Mouse (Mus musculus): ENCODE measurements at regions not wholly inside any gene's neighbourhood (a gene's known extent, or its start where the extent isn't known, plus 50 kb on each side); places are given as distances from the start of the nearest gene placed in this dataset.
A peak's percentile ranks its signal among the peaks of the same experiment; 100 is the strongest.

DNA sequence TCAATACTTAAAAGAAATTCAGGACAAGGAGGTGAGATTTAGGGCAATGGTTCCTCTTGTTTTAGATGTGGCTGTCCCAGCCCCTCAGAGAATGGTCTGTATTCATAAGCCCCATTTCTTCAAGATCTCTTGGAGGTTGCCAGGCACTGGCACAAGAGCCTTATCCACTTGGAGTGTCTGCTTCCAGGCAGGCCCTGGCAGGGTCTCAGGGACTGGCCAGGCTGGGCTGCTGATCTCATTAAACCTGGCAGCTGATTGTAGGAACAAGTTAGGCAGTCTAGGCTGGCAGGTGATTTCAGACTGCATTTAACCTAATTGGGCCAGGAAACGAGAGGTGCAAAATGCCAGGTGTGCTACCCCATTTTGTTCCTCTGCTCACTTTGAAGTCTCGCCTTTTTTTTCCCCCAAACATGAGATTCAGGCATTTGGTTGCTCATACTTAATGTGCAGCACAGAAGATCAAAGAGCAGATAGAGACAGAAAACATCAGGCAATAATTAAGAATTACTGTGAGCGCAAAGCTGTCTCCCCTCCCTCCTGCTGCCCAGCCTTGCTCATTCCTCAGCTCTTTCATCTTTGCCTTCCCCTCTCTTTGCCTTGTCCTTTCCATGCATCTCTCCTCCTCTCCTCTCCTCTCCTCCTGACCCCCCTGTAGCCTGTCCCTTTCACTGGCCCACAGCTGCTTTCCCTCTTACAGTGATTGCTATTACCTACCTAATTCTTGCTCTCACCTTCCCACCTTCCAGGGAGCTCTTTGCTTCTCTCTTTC, 449.3 kb downstream of the Gm9195 start:
- Histone ChIP-seq H3K9ac (replicated peaks; ENCODE audit: low read length) (no peak overlapping the region), H3K4me3 (ENCODE audit: low read length) (no peak overlapping the region), H3K27ac (ENCODE audit: low read length) (no peak overlapping the region), H3K9me3 (ENCODE audit: low read length) (no peaks in the 10 kb centered on the region), H3K4me2 (replicated peaks; ENCODE audit: low read depth, low read length) (no peak overlapping the region), H3K36me3 (ENCODE audit: insufficient read depth, low read length) (no peaks in the 10 kb centered on the region), H3K4me1 (ENCODE audit: insufficient read depth, low read length) (no peaks in the 10 kb centered on the region), H3K27me3 (ENCODE audit: insufficient read depth, low read length) (no peaks in the 10 kb centered on the region)
- ATAC-seq (ENCODE audit: low FRiP score, low TSS enrichment), result peak; percentile 63; the same call in 1 of the 2 replicates
- 29% methylated on average over 3 of the region's 3 CpGs for WGBS

DNA sequence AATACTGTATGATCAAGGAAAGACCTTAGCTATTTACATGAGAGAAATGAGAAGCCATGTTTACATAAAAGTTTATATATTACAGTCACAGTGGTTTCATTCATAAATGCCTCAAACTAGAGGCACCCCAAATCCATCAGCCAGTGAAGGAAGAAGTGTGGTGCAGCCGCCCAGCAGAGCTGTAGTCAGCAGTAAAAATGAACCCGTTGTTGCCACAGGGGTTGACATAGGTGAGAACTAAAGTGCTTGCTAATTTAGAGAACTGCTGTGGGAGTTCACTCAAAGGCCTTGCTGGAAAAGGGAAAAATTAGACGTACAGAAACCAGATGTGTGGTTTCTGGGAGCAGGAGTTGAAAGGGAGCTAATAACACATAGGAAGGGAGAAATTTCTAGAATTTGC, 461.2 kb downstream of the Gm9195 start:
- Histone ChIP-seq H3K9ac (replicated peaks; ENCODE audit: low read length) (no peak overlapping the region), H3K27ac (ENCODE audit: low read length) (no peak overlapping the region), H3K9me3 (ENCODE audit: low read length) (no peaks in the 10 kb centered on the region), H3K4me3 (ENCODE audit: low read length) (no peak overlapping the region), H3K27me3 (ENCODE audit: insufficient read depth, low read length) (no peaks in the 10 kb centered on the region), H3K4me1 (ENCODE audit: insufficient read depth, low read length) (no peaks in the 10 kb centered on the region), H3K4me2 (replicated peaks; ENCODE audit: low read depth, low read length) (no peak overlapping the region), H3K36me3 (ENCODE audit: insufficient read depth, low read length) (no peaks in the 10 kb centered on the region)
- WGBS, result 49% methylated on average over 3 of the region's 3 CpGs
- ATAC-seq (ENCODE audit: low FRiP score, low TSS enrichment), result no peak

DNA sequence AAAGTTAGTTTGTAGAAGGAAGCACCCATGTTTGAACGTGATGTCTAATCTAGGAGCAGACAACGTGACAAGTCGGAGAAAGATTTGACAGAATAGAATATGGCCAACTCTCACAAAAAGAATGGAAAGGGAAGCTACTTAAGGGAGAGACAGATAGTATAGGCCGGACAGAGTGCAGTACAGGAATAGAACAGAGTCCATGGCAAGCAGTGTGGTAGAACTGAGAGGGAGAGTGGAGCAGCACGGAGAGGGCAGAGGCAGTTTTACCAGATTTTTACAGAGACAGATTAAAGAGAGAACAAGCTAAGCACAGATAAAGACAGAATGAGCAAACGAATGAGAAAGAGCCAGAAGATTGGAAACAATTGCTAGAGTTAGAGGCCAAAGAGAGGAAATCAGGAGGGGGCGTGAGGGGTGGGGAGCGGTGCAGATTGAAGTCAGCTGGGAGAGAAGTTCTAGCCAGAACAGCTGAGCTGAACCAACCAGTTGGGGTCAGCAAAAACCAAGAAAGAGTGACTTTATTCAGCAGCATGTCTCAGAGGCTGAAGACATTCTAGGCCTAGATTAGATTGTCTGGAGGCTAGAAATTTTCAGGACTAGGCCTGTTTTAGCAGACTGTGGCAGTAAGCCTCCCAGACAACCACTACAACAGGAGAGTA, 464.1 kb downstream of the Gm9195 start:
- no peaks in the 10 kb centered on the region for H3K27me3 ChIP-seq (ENCODE audit: insufficient read depth, low read length)
- H3K4me2 ChIP-seq (replicated peaks; ENCODE audit: low read depth, low read length), result no peak overlapping the region
- H3K9ac ChIP-seq (replicated peaks; ENCODE audit: low read length), result no peak overlapping the region
- H3K27ac ChIP-seq (ENCODE audit: low read length), result no peak overlapping the region
- H3K4me3 ChIP-seq (ENCODE audit: low read length), result no peak overlapping the region
- no peaks in the 10 kb centered on the region for H3K9me3 ChIP-seq (ENCODE audit: low read length)
- H3K4me1 ChIP-seq (ENCODE audit: insufficient read depth, low read length), result no peaks in the 10 kb centered on the region
- ATAC-seq (ENCODE audit: low FRiP score, low TSS enrichment), result no peak
- 69% methylated on average over 8 of the region's 8 CpGs for WGBS
- no peaks in the 10 kb centered on the region for H3K36me3 ChIP-seq (ENCODE audit: insufficient read depth, low read length)

DNA sequence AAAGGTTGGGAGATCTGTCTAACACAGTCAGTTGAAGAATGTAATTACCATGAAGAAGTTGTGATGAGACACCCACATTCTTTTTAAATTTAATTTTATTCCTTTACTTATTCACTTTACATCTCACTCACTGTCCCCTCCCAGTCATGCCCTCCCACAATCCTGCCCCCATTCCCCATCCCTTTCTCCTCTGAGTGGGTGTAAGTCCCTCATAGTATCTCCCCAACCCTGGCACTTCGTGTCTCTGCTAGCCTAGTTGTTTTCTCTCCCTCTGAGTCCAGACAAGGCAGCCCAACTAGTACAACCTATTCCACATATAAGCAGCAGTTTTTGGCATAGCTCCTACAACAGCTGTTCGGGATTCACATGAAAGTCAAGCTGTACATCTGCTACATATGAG, 487.3 kb downstream of the Gm9195 start:
- no peaks in the 10 kb centered on the region for H3K27me3 ChIP-seq (ENCODE audit: insufficient read depth, low read length)
- H3K4me1 ChIP-seq (ENCODE audit: insufficient read depth, low read length), result peaks cover 13% of the 10 kb centered on the region
- ATAC-seq (ENCODE audit: low FRiP score, low TSS enrichment), result no peak
- H3K9ac ChIP-seq (replicated peaks; ENCODE audit: low read length), result no peak overlapping the region
- 67% methylated on average over 2 of the region's 2 CpGs for WGBS
- H3K4me3 ChIP-seq (ENCODE audit: low read length), result no peak overlapping the region
- H3K9me3 ChIP-seq (ENCODE audit: low read length), result no peaks in the 10 kb centered on the region
- no peak overlapping the region for H3K4me2 ChIP-seq (replicated peaks; ENCODE audit: low read depth, low read length)
- H3K27ac ChIP-seq (ENCODE audit: low read length), result no peak overlapping the region
- H3K36me3 ChIP-seq (ENCODE audit: insufficient read depth, low read length), result no peaks in the 10 kb centered on the region

DNA sequence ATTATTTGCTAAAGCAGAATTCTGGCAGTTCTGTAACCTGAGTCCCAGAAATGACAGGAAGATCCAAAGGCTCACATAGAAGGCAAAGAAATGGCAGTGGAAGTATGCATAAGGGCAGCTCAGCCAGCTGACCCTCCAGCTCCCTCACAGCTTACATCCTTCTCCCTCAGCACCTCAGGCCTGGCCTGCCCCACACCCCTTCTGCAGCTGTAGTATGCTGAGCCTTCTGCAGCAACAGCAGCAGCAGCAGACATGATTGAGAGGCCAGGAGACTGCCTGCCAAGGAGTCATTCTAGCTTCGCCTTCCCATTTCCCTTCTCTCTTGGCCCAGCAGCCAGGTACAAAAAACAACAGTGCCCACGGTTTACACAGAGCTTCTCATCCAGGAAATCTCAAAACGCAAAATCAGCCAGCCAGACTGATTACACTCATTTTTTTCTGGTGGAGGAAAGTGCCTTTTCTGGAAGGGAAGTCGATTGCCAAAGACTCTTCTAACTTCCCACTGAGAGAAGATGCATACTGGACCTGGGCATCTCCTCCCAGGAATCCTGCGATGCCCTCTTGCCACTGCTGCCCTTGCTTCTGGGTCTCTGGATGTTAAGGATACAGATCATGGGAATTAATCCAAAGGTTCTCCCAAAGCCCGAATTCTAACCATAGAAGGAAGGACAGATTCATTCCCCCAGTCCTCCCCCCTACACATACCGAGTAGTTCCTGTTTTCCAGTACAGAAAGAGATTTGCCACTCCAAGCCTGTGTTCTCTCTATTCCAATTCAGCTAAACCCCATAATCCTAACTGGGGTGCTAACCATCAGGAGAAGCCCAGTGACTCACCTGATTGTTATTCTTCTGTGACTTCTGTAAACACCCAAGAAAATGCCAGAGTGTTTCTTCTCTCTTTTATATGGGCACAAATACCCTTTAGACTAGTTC, 489.2 kb downstream of the Gm9195 start:
- no peaks in the 10 kb centered on the region for H3K9me3 ChIP-seq (ENCODE audit: low read length)
- H3K27ac ChIP-seq (ENCODE audit: low read length), result peak overlapping the region; percentile 24; the same call in 1 of the 2 replicates
- no peak overlapping the region for H3K9ac ChIP-seq (replicated peaks; ENCODE audit: low read length)
- H3K27me3 ChIP-seq (ENCODE audit: insufficient read depth, low read length), result no peaks in the 10 kb centered on the region
- no peak overlapping the region for H3K4me2 ChIP-seq (replicated peaks; ENCODE audit: low read depth, low read length)
- no peaks in the 10 kb centered on the region for H3K36me3 ChIP-seq (ENCODE audit: insufficient read depth, low read length)
- H3K4me3 ChIP-seq (ENCODE audit: low read length), result no peak overlapping the region
- 42% methylated on average over 7 of the region's 7 CpGs for WGBS
- peaks cover 13% of the 10 kb centered on the region for H3K4me1 ChIP-seq (ENCODE audit: insufficient read depth, low read length)
- no peak for ATAC-seq (ENCODE audit: low FRiP score, low TSS enrichment)

DNA sequence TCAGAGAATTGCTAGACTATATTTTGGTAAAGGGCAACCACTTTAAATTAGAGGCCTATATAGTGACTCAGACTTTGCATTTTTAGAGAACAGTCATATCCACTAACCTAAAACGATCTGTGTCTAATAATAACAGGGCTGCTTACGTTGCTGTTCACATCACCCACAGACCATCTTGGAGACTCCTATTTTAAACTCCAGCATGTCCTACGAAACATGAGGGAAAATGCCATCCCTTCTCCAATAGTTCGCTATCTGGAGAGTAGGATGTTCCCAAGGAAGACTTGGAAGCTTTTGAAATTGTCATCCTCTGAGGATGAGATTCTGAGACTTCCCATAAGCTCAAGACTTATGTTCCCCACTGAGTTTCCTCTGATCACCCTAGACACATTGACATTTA, 518.6 kb downstream of the Gm9195 start:
- no peak for ATAC-seq (ENCODE audit: low FRiP score, low TSS enrichment)
- H3K4me3 ChIP-seq (ENCODE audit: low read length), result no peak overlapping the region
- H3K4me2 ChIP-seq (replicated peaks; ENCODE audit: low read depth, low read length), result no peak overlapping the region
- H3K4me1 ChIP-seq (ENCODE audit: insufficient read depth, low read length), result peaks cover 2% of the 10 kb centered on the region; the same call in 1 of the 2 replicates
- H3K27ac ChIP-seq (ENCODE audit: low read length), result no peak overlapping the region
- no peaks in the 10 kb centered on the region for H3K27me3 ChIP-seq (ENCODE audit: insufficient read depth, low read length)
- no peaks in the 10 kb centered on the region for H3K9me3 ChIP-seq (ENCODE audit: low read length)
- H3K9ac ChIP-seq (replicated peaks; ENCODE audit: low read length), result no peak overlapping the region
- H3K36me3 ChIP-seq (ENCODE audit: insufficient read depth, low read length), result no peaks in the 10 kb centered on the region
- 88% methylated on average over 4 of the region's 4 CpGs for WGBS

- Histone ChIP-seq H3K4me3 (ENCODE audit: low read length) (no peak overlapping the region), H3K4me2 (replicated peaks; ENCODE audit: low read depth, low read length) (no peak overlapping the region), H3K27me3 (ENCODE audit: insufficient read depth, low read length) (no peaks in the 10 kb centered on the region), H3K9ac (replicated peaks; ENCODE audit: low read length) (no peak overlapping the region), H3K27ac (ENCODE audit: low read length) (no peak overlapping the region), H3K4me1 (ENCODE audit: insufficient read depth, low read length) (peaks cover 6% of the 10 kb centered on the region; the same call in 1 of the 2 replicates), H3K9me3 (ENCODE audit: low read length) (no peaks in the 10 kb centered on the region), H3K36me3 (ENCODE audit: insufficient read depth, low read length) (no peaks in the 10 kb centered on the region)
- no peak for ATAC-seq (ENCODE audit: low FRiP score, low TSS enrichment)
- 89% methylated on average over 1 of the region's 1 CpGs for WGBS
These were observed 519.1 kb downstream of the Gm9195 start for GRCm38 (mm10) chr14:71972521-71972920.

- no peak for ATAC-seq (ENCODE audit: low FRiP score, low TSS enrichment)
These were observed 524.0 kb downstream of the Gm9195 start for GRCm38 (mm10) chr14:71967646-71968045.

DNA sequence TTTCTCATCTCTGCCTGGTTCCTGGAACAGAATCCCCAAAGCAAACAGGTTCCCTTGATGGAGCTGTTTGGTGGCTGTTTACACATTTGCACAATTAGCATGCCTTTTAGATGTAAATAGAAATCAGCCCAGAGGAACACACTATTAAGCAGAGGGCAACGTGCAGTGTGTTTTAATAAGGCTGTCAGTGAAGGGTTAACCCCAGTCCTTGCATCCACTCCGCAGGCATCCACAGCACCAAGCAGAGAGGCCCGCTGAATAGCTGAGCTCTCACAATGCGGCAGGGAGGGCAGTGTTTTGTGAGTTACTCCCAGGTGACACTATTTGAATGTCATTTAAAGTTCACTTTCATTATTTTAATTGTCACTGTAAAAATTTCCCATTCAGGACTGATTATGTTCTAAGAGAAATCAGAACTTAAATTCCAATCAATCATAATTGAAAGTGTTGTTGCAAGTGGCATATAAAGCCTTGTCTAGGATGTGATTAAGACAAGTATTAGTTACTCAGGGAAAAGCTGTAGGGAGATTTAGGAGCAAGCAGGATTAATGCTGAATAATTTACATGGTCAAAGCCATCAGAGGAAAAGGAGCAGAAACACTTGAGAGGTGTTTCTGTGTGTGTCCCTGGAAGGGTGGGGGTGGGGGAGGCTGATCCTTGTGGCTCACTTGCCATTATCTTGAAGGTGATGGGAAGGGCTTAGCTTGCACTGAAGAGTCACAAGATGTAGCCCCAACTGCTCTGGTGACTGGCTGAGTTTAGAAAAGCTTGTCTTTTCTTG, 528.1 kb downstream of the Gm9195 start:
- no peak overlapping the region for H3K4me3 ChIP-seq (ENCODE audit: low read length)
- H3K36me3 ChIP-seq (ENCODE audit: insufficient read depth, low read length), result no peaks in the 10 kb centered on the region
- WGBS, result 6% methylated on average over 4 of the region's 4 CpGs
- no peak overlapping the region for H3K4me2 ChIP-seq (replicated peaks; ENCODE audit: low read depth, low read length)
- H3K9ac ChIP-seq (replicated peaks; ENCODE audit: low read length), result no peak overlapping the region
- ATAC-seq (ENCODE audit: low FRiP score, low TSS enrichment), result no peak
- no peaks in the 10 kb centered on the region for H3K9me3 ChIP-seq (ENCODE audit: low read length)
- H3K27ac ChIP-seq (ENCODE audit: low read length), result no peak overlapping the region
- peaks cover 6% of the 10 kb centered on the region; the same call in 1 of the 2 replicates for H3K4me1 ChIP-seq (ENCODE audit: insufficient read depth, low read length)
- H3K27me3 ChIP-seq (ENCODE audit: insufficient read depth, low read length), result no peaks in the 10 kb centered on the region

More at GRCm38 (mm10) chr14:71967646-71968045, 524.0 kb downstream of the Gm9195 start:
- H3K4me3 ChIP-seq (ENCODE audit: low read length), result no peak overlapping the region
- H3K27me3 ChIP-seq (ENCODE audit: insufficient read depth, low read length), result no peaks in the 10 kb centered on the region
- H3K9ac ChIP-seq (replicated peaks; ENCODE audit: low read length), result no peak overlapping the region
- no peak overlapping the region for H3K4me2 ChIP-seq (replicated peaks; ENCODE audit: low read depth, low read length)
- H3K36me3 ChIP-seq (ENCODE audit: insufficient read depth, low read length), result no peaks in the 10 kb centered on the region
- H3K4me1 ChIP-seq (ENCODE audit: insufficient read depth, low read length), result peaks cover 6% of the 10 kb centered on the region; the same call in 1 of the 2 replicates
- 52% methylated on average over 6 of the region's 6 CpGs for WGBS
- no peak overlapping the region for H3K27ac ChIP-seq (ENCODE audit: low read length)
- no peaks in the 10 kb centered on the region for H3K9me3 ChIP-seq (ENCODE audit: low read length)
